Mouse (Mus musculus): ENCODE data around the gene Prdm10. TPM values are rescaled to one million over a fixed set of nuclear protein-coding genes. Genes with fewer than 3 reads are reported as not detected.

Gene Prdm10
- polyA plus RNA-seq, 1 experiment = 4.1 TPM

DNA sequence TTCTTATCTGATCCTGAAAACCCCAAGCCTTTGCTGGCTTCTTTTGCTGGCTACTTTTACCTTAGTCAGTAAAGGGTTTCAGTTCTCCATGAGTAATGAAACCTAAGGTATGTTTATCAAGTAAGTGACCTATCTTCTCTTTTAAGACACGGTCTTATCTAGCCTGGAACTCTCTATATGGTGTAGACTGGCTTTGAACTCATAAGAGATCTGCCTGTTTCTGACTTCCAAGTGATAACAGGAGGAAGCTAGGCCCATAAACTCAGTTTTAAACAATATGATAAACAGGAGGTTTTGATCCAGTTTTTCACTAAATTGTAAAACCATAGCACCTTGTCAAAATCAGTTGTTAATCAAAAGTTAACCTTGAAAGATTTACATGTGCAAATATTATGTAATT lies 33.5 kb downstream of the Prdm10 start:
- Histone ChIP-seq H3K27ac (ENCODE audit: insufficient read depth, low read depth, low read length) (no peak overlapping the region), H3K27me3 (replicated peaks; ENCODE audit: control insufficient read depth, insufficient read depth, low read length) (no peaks in the 10 kb centered on the region), H3K36me3 (ENCODE audit: control insufficient read depth, insufficient read depth, low read length) (no peaks in the 10 kb centered on the region), H3K4me1 (ENCODE audit: control insufficient read depth, insufficient read depth, low read length) (peaks cover 3% of the 10 kb centered on the region; the same call in 1 of the 2 replicates), H3K4me3 (ENCODE audit: insufficient read depth, low read depth, low read length) (no peak overlapping the region)
- 90% methylated on average over 1 of the region's 1 CpGs for WGBS
- no peak for TF ChIP-seq POLR2A (IDR thresholded peaks at IDR 0.05; ENCODE audit: low read depth, low read length)
- DNase-seq = no peak

DNA sequence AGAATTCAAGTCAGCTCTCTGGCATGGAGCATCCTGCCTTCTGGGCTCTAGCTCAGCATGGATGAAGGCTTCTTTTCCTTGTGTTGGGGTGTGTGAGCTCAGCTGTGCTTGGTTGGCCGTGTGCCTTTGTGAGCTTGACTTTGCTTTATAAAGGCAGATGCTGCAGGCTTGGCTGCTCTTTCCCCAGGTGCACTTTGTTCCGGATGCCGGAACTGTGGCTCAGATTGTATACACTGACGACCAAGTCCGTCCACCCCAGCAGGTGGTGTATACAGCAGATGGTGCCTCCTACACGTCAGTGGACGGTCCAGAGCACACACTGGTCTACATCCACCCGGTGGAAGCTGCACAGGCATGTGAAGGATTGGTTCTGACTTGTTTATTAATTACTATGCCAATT lies 35.6 kb downstream of the Prdm10 start:
- TF ChIP-seq POLR2A (IDR thresholded peaks at IDR 0.05; ENCODE audit: low read depth, low read length) = no peak
- H3K27ac ChIP-seq (ENCODE audit: insufficient read depth, low read depth, low read length) = no peak overlapping the region
- WGBS = 32% methylated on average over 8 of the region's 8 CpGs
- H3K27me3 ChIP-seq (replicated peaks; ENCODE audit: control insufficient read depth, insufficient read depth, low read length) = no peaks in the 10 kb centered on the region
- peak; percentile 16 for DNase-seq
- H3K4me3 ChIP-seq (ENCODE audit: insufficient read depth, low read depth, low read length) = no peak overlapping the region
- peaks cover 3% of the 10 kb centered on the region; the same call in 1 of the 2 replicates for H3K4me1 ChIP-seq (ENCODE audit: control insufficient read depth, insufficient read depth, low read length)
- H3K36me3 ChIP-seq (ENCODE audit: control insufficient read depth, insufficient read depth, low read length) = no peaks in the 10 kb centered on the region

DNA sequence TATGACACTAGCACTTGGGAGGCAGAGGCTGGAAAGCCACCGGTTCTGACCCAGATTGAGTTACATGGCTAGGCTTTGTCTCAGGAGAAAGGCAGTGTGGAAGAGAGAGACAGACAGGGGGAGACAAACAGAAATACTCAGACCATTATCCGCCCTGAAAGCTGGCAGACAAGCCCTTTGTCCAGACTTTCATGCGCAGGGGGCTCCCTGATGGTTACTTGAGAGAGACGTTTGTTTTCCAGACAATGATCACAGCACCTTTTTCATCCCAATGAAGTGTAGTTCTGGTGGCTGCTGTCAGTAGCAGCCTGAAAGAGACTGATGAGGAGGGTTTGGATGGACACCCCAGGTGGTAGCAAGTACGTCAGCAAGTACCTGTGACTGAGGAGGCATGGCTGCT lies 38.6 kb downstream of the Prdm10 start:
- DNase-seq = no peak
- no peak overlapping the region for H3K27ac ChIP-seq (ENCODE audit: insufficient read depth, low read depth, low read length)
- no peak overlapping the region for H3K4me3 ChIP-seq (ENCODE audit: insufficient read depth, low read depth, low read length)
- 74% methylated on average over 5 of the region's 5 CpGs for WGBS
- H3K36me3 ChIP-seq (ENCODE audit: control insufficient read depth, insufficient read depth, low read length) = no peaks in the 10 kb centered on the region
- no peak for TF ChIP-seq POLR2A (IDR thresholded peaks at IDR 0.05; ENCODE audit: low read depth, low read length)
- no peak for TF ChIP-seq CTCF (conservative IDR thresholded peaks at IDR 0.05; ENCODE audit: insufficient read depth, insufficient read length, low read depth, low read length)
- peaks cover 3% of the 10 kb centered on the region; the same call in 1 of the 2 replicates for H3K4me1 ChIP-seq (ENCODE audit: control insufficient read depth, insufficient read depth, low read length)
- H3K27me3 ChIP-seq (replicated peaks; ENCODE audit: control insufficient read depth, insufficient read depth, low read length) = no peaks in the 10 kb centered on the region

DNA sequence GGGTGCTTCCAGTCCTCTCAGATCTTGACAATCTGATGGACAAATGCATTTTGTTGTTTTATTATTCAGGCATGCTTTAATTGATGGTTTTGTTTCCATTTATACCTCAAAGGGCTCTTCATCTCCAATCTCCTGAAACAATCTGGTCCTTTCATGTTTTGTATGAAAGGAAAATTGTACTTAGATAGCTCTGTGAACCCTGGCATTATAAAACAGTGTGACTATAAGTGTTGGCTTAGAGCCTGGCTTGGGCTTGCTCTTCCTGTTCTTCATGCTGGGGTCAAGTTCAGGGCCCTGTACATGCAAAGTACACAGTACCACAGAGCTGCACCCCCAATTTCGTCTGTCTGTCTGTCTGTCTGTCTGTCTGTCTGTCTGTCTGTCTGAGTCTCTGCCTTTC lies 40.4 kb downstream of the Prdm10 start:
- peaks cover 3% of the 10 kb centered on the region; the same call in 1 of the 2 replicates for H3K4me1 ChIP-seq (ENCODE audit: control insufficient read depth, insufficient read depth, low read length)
- DNase-seq = no peak
- no peak overlapping the region for H3K27ac ChIP-seq (ENCODE audit: insufficient read depth, low read depth, low read length)
- WGBS = 69% methylated on average over 1 of the region's 1 CpGs
- no peak for TF ChIP-seq POLR2A (IDR thresholded peaks at IDR 0.05; ENCODE audit: low read depth, low read length)
- no peak for TF ChIP-seq CTCF (conservative IDR thresholded peaks at IDR 0.05; ENCODE audit: insufficient read depth, insufficient read length, low read depth, low read length)
- no peak overlapping the region for H3K4me3 ChIP-seq (ENCODE audit: insufficient read depth, low read depth, low read length)
- H3K36me3 ChIP-seq (ENCODE audit: control insufficient read depth, insufficient read depth, low read length) = no peaks in the 10 kb centered on the region
- H3K27me3 ChIP-seq (replicated peaks; ENCODE audit: control insufficient read depth, insufficient read depth, low read length) = no peaks in the 10 kb centered on the region

DNA sequence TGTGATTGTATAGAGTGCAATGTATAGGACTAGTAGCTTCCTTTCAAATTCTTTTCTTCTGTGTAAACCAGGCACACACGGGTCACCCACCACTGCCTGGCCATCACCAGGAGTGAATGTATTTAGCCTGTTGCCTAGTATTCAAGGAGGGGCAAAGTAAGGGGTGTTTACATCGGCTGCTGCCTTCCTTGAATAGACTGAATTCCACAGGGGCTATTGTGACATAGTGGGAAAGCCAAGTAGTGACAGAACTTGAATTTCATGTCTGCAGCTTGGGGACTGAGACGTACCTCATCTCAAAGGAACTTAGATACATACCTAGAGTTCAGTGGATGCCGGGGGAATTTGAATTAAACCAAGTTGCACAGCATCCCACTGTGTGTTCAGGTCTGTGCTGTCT lies 41.2 kb downstream of the Prdm10 start:
- no peak for TF ChIP-seq POLR2A (IDR thresholded peaks at IDR 0.05; ENCODE audit: low read depth, low read length)
- TF ChIP-seq CTCF (conservative IDR thresholded peaks at IDR 0.05; ENCODE audit: insufficient read depth, insufficient read length, low read depth, low read length) = no peak
- Histone ChIP-seq H3K27ac (ENCODE audit: insufficient read depth, low read depth, low read length) (no peak overlapping the region), H3K4me3 (ENCODE audit: insufficient read depth, low read depth, low read length) (no peak overlapping the region), H3K27me3 (replicated peaks; ENCODE audit: control insufficient read depth, insufficient read depth, low read length) (no peaks in the 10 kb centered on the region), H3K36me3 (ENCODE audit: control insufficient read depth, insufficient read depth, low read length) (no peaks in the 10 kb centered on the region), H3K4me1 (ENCODE audit: control insufficient read depth, insufficient read depth, low read length) (no peaks in the 10 kb centered on the region)
- no peak for DNase-seq
- WGBS = 69% methylated on average over 4 of the region's 4 CpGs

DNA sequence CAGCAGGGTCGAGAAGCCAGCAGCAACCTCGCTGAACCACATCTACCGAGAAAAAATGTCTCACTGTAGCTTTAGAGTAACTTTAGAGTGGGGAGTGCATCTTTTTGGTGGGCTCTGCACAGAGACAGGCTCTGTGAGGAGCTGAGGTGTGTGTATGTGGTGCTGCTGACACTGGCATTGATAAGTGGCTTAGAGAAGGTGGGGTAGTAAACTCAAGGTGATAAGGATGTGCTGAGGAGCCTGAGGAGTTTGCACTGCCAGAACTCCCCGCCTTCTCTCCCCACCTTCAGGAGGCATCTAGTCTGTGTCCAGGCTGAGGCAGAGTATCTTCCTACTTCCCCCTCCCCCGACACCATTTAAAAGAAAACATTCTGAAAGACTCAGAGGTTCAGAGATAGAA lies 41.8 kb downstream of the Prdm10 start:
- 79% methylated on average over 5 of the region's 5 CpGs for WGBS
- H3K27me3 ChIP-seq (replicated peaks; ENCODE audit: control insufficient read depth, insufficient read depth, low read length) = no peaks in the 10 kb centered on the region
- no peak overlapping the region for H3K27ac ChIP-seq (ENCODE audit: insufficient read depth, low read depth, low read length)
- H3K4me3 ChIP-seq (ENCODE audit: insufficient read depth, low read depth, low read length) = no peak overlapping the region
- no peaks in the 10 kb centered on the region for H3K4me1 ChIP-seq (ENCODE audit: control insufficient read depth, insufficient read depth, low read length)
- no peaks in the 10 kb centered on the region for H3K36me3 ChIP-seq (ENCODE audit: control insufficient read depth, insufficient read depth, low read length)
- no peak for DNase-seq
- TF ChIP-seq POLR2A (IDR thresholded peaks at IDR 0.05; ENCODE audit: low read depth, low read length) (no peak), CTCF (conservative IDR thresholded peaks at IDR 0.05; ENCODE audit: insufficient read depth, insufficient read length, low read depth, low read length) (no peak)

DNA sequence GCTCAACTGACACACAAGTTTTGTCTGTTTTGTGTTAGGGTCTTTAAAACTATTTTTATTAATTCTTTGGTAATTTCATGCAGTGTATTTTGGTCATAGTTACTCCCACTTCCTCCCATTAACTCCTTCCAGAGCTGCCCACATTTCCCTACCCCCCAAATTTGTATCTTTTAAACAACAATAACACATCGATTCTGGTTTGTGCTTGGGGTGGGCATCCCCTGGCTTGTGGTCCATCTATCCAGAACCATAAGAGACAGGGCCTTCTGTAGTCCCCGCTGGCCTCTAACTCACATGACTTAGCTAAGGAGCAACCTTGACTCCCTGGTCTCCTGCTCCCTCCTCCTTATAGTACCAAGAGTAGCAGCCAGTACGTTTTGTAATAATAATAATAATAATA lies 50.5 kb downstream of the Prdm10 start:
- 82% methylated on average over 3 of the region's 3 CpGs for WGBS
- no peaks in the 10 kb centered on the region for H3K27me3 ChIP-seq (replicated peaks; ENCODE audit: control insufficient read depth, insufficient read depth, low read length)
- no peaks in the 10 kb centered on the region; the same call in 1 of the 2 replicates for H3K36me3 ChIP-seq (ENCODE audit: control insufficient read depth, insufficient read depth, low read length)
- no peak overlapping the region for H3K4me3 ChIP-seq (ENCODE audit: insufficient read depth, low read depth, low read length)
- no peak for DNase-seq
- no peaks in the 10 kb centered on the region for H3K4me1 ChIP-seq (ENCODE audit: control insufficient read depth, insufficient read depth, low read length)
- no peak for TF ChIP-seq CTCF (conservative IDR thresholded peaks at IDR 0.05; ENCODE audit: insufficient read depth, insufficient read length, low read depth, low read length)
- no peak for TF ChIP-seq POLR2A (IDR thresholded peaks at IDR 0.05; ENCODE audit: low read depth, low read length)
- H3K27ac ChIP-seq (ENCODE audit: insufficient read depth, low read depth, low read length) = no peak overlapping the region

DNA sequence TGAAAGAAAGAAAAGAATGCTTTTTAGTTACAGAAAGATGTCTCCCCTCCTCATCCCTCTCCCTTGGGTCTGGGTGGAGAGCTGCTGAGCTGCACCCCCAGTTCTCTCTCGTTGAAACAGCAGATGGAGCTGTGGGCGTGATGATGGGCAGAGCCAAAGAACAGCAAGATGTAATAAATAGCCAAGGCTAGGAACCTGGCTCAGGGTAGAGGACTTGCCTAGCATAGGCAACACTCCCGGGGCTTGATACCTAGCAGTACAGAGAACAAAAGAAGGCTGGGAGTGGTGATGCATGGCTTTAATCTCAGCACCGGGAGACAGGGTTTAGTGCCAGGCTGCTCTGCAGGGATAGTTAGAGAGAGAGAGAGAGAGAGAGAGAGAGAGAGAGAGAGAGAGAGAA lies 50.9 kb downstream of the Prdm10 start:
- DNase-seq = no peak
- Histone ChIP-seq H3K27me3 (replicated peaks; ENCODE audit: control insufficient read depth, insufficient read depth, low read length) (no peaks in the 10 kb centered on the region), H3K4me1 (ENCODE audit: control insufficient read depth, insufficient read depth, low read length) (no peaks in the 10 kb centered on the region), H3K4me3 (ENCODE audit: insufficient read depth, low read depth, low read length) (no peak overlapping the region), H3K36me3 (ENCODE audit: control insufficient read depth, insufficient read depth, low read length) (no peaks in the 10 kb centered on the region; the same call in 1 of the 2 replicates), H3K27ac (ENCODE audit: insufficient read depth, low read depth, low read length) (no peak overlapping the region)
- no peak for TF ChIP-seq POLR2A (IDR thresholded peaks at IDR 0.05; ENCODE audit: low read depth, low read length)
- no peak for TF ChIP-seq CTCF (conservative IDR thresholded peaks at IDR 0.05; ENCODE audit: insufficient read depth, insufficient read length, low read depth, low read length)
- WGBS = 72% methylated on average over 4 of the region's 4 CpGs
